Mouse (Mus musculus) frontal cortex, adult (tissue): ENCODE results near the gene Setdb1.

ENCODE experiments used
- ATAC-seq: cut with Nextera tagmentation; 2 replicates; pipeline ENCODE4 v1.9.2; 2017; ENCODE audit warnings: mild to moderate bottlenecking, moderate library complexity, mixed read lengths; ENCODE audit not compliant: low TSS enrichment

Gene Setdb1

GRCm38 (mm10) chr3:95319110-95319509, 37.9 kb downstream of the Setdb1 start:
- no peak for ATAC-seq

GRCm38 (mm10) chr3:95318548-95318947, 38.5 kb downstream of the Setdb1 start:
- ATAC-seq: no peak

GRCm38 (mm10) chr3:95317414-95318080, 39.5 kb downstream of the Setdb1 start:
- peak; percentile 51; the same call in 1 of the 2 replicates for ATAC-seq

- peak; percentile 15; the same call in 1 of the 2 replicates for ATAC-seq
Measured at GRCm38 (mm10) chr3:95315844-95316550, 41.0 kb downstream of the Setdb1 start.

GRCm38 (mm10) chr3:95315094-95315843, 41.7 kb downstream of the Setdb1 start:
- ATAC-seq: peak; percentile 60

GRCm38 (mm10) chr3:95314486-95315093, 42.4 kb downstream of the Setdb1 start, which contains the start of gene Cers2:
TSS of gene Cers2 (plus strand) at chr3:95314791.
- ATAC-seq: no peak

GRCm38 (mm10) chr3:95314075-95314474, 42.9 kb downstream of the Setdb1 start:
- ATAC-seq: no peak

- ATAC-seq: no peak
Measured at GRCm38 (mm10) chr3:95313476-95313875, 43.5 kb downstream of the Setdb1 start.

GRCm38 (mm10) chr3:95312623-95313022, 44.4 kb downstream of the Setdb1 start:
- ATAC-seq: no peak

- peak; percentile 42; the same call in 1 of the 2 replicates for ATAC-seq
Measured at GRCm38 (mm10) chr3:95310968-95311882, 45.8 kb downstream of the Setdb1 start.

GRCm38 (mm10) chr3:95310496-95310895, 46.5 kb downstream of the Setdb1 start:
- ATAC-seq: no peak

- no peak for ATAC-seq
Measured at GRCm38 (mm10) chr3:95307100-95307499, 49.9 kb downstream of the Setdb1 start, which contains the start of gene Anxa9. TSS of gene Anxa9 (minus strand) at chr3:95307176.

GRCm38 (mm10) chr3:95306244-95306643, 50.8 kb downstream of the Setdb1 start:
- ATAC-seq: no peak

GRCm38 (mm10) chr3:95301204-95301796, 55.7 kb downstream of the Setdb1 start:
- no peak for ATAC-seq

GRCm38 (mm10) chr3:95298018-95298417, 59.0 kb downstream of the Setdb1 start:
- ATAC-seq: no peak

- ATAC-seq: peak; percentile 71
Measured at GRCm38 (mm10) chr3:95296103-95296469, 60.9 kb downstream of the Setdb1 start.

- ATAC-seq: no peak
Measured at GRCm38 (mm10) chr3:95295321-95296102, 61.5 kb downstream of the Setdb1 start.

- ATAC-seq: no peak
Measured at GRCm38 (mm10) chr3:95294718-95295117, 62.3 kb downstream of the Setdb1 start.

GRCm38 (mm10) chr3:95294316-95294715, 62.7 kb downstream of the Setdb1 start:
- ATAC-seq: no peak

- no peak for ATAC-seq
Measured at GRCm38 (mm10) chr3:95293537-95293936, 63.5 kb downstream of the Setdb1 start.
